Mouse (Mus musculus) gastrocnemius, adult 8-10 months (tissue): ENCODE measurements at regions not wholly inside any gene's neighbourhood (a gene's known extent, or its start where the extent isn't known, plus 50 kb on each side); places are given as distances from the start of the nearest gene placed in this dataset.

Experiments used
- DNase-seq, 2 experiments: peaks; one replicate each; pipeline ENCODE4 v3.0.0; 2022; ENCODE audit warnings: low spot score in 2 of 2

DNA sequence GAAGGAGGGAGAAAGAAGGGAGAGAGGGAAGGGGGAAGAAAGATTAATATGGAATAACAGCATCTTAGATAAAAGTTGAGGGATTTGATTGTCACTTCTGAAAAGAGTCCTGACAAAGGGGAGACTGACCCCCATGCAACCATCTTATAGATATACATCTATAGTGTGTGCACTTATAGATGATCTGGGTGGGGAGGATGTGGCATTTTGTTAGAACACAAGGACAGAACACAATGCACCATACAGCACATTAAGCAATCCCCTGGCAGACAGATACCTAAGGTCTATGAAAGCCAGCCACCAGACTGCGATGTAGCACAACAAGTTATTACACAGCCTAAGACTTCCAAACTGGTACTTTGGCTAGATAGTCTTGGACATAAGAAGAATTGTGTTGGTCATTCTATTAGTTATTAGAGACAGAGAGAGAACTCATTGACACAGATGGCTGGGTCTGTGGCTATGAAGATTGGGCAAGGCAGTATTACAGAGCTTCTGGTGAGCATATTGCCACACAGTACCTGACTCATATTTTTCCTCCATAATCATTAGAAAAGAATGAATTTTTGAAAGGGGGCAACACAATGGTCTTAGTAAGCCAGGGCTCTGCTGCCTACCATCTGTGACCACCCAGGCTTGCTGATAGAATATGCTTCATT is 126.3 kb upstream of the Itgb1 start:
- DNase-seq: no peak

DNA sequence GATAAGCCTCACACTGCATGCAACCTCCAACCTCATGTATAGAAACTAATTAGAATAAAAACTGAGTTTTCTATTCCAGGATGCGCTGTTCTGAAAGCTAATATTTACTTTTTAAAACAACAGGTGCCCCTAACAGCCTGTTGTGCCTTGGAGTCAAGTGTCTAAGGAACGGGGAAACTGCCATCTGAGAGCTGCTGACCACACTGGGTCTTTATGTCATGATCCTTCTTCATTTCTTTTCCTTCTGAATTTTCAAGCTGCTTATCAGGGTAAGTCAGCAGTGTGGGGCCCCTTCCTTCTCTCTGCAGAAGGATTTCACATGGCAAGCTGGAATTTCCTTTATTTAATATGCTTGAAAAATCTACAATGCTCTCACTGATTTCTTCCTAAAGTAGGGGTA is 125.0 kb upstream of the Itgb1 start:
- no peak for DNase-seq

DNA sequence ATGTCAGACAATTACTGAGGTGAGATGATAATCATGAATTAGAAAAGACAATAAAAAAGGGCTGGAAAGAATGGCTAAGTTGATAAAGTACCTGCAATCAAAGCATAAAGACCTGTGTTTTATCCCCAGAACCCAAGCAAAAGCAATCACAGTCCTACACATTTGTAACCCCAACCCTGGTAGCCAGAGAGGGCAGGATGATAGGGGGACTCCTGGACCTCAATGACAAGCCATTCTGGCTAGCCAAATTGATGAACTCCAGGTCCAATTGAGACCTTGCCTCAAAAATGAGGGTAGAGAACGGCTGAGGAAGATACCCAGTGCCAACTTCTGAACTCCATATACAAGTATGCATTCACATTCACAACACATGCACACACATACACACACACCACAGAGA is 124.4 kb upstream of the Itgb1 start:
- no peak for DNase-seq

DNA sequence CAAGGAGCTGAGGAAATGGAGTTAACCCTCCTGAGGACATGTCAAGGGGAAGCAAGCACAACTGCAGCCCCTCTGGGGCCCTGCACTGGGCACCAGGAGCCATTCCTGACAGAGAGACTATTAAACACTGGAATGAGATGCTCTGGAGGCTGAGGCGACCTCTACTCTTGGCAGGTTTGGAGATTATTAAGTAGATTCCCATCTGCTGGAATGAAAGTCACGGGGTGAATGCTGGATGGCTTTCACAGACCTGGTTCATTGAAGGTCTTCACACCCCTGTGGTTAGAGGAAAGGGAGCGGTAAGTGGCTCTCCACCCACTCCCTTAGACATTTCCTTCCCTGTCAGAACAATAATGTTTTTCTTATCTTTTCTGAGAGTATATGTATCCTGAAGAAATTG is 122.8 kb upstream of the Itgb1 start:
- peak in 1 of 2 experiments; percentile 11 for DNase-seq

DNA sequence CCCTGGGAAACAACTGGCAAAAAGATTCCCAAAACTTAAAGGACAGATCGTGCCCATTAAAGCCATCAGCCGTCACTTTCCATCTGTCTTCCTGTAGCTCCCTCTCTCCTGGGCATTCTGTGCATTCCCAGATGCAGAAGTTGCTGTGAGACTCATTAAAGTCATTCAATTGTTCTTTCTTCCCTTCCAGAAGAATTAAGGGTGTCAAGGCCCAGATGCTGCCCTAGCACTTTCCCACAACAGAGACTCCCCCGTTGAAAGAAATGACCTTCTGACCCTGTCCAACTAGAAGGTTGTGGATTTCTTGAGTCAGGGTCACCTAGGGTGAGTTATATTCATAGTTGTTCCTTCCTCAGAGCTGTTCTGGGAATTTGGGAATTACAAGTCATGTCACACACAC is 121.7 kb upstream of the Itgb1 start:
- no peak for DNase-seq

DNA sequence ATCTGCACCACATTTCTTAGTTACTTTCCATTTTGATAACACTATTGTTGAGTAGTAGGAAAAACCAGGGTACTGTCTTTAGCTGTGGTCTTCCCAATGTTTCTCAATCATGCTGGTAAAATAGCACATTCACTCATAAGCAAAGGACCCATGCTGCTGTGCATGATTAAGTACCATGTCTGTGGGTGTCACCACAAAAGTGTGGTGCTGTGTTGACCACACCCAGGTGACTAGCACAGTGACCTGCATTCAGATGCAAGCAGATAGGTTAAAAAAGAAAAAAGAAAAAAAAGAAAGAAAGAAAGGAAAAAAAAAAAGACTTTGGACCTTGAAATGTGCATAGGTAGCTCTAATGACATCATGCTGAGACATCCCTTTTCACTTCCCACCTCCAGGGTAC is 113.2 kb upstream of the Itgb1 start:
- DNase-seq: no peak

DNA sequence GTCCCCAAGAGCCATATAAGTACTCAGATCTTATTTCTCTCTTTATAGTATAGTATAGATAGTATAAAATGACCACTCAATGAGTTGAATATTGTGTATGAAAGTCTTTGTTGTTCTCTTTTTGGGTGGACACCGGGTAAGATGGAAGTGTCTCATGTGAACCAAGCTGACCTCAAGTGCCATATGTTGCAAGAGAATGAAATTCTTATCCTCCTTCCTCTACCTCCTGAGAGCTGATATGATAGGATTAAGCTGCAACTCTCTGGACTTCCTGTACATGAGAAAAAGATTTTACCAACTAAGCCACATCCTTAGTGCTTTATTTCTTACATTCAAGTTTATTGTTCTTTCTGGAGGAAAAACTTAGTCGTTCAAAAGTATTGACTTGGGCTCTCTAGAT is 91.3 kb upstream of the Itgb1 start:
- no peak for DNase-seq

DNA sequence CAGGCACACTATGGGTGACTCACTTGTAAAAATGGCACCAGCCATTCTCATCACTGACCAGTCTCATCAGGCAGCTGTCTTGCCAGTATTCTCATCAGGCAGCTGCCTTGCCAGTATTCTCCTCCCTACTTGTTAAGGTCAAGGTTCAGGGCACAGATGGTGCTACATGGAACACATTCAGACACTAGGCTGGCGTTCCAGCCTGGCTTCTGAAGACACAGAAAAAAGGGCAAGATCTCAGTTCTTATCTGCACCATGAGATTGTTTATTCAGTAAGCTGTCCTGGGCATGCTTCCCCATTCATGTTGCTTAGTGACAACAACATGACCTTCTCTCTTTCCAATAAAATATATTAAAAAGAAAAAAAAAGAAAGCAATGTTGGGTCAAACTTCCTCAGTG is 90.7 kb upstream of the Itgb1 start:
- DNase-seq: peak; percentile 9 to 21

DNA sequence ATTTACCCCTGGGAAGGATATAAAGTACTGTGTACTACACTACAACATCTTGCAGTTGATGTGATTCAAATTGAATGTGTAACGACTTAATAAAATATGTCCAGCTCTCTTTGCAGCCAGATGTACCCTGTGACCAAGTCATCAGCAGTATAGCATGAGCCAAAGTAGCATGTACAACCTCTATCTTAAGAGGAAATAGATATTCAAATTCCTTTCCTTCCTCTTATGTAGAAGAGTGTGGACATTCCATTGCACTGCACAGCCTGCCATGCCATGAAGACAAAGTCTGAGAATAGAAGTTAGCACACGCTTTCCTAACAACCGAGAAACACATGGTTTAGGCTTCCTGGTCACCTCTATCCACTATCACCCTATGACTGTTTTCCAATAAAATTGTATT is 79.9 kb upstream of the Itgb1 start:
- DNase-seq: no peak

DNA sequence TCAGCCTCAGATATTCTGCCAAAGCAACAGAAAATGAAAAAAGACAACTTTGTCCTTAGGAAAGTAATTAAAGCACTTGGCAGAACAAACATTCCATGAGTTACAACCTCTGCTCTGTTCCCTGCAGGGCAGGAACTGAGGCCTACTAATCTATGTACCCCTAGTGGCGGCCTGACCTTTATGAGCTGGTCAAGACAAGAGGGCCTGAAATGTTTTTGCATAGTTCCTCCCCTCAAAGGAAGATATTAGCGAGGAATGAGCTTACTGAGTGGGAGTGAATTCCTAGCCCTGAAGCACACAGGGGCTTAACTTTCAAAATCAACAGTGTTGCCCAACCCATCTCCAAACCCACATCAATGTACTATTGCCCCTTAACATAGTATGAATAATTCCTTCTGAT is 76.6 kb upstream of the Itgb1 start:
- DNase-seq: no peak

DNA sequence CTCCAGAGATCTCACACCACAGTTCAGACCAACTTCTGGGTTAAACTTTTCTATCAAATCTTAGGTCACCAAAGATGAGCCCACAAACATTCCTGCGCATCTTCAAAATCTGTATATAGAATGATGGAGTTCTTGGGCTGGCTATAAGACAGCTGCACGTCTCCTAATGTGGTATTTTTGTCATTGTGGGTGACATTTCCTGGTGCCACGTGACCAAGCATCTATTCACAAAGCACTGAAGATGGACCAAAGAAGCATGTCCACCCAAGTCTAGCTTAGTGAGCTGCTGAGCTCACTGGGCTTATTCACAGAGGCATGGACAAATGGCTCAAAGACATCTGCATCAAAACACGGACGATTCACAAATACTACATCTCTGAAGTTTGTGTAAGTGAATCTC is 72.8 kb upstream of the Itgb1 start:
- no peak for DNase-seq

DNA sequence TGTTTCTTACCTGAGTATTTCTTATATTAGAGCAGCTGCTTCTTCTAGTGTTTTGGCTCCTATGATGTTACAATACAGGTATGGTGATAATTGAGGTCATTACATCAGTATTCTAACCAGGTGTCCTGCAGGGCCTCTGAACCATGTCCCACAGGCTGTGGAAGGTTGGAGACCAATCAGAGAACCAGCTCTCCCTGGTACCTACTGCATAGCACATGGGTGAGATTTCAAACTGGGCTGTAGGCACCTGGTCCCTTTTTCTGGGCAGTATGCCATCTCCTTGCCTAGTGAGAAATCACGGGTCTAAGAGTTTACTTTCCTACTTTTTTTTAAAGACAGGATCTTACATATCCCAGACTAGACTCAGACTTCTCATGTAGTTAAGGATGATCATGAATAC is 67.6 kb upstream of the Itgb1 start:
- DNase-seq: no peak

DNA sequence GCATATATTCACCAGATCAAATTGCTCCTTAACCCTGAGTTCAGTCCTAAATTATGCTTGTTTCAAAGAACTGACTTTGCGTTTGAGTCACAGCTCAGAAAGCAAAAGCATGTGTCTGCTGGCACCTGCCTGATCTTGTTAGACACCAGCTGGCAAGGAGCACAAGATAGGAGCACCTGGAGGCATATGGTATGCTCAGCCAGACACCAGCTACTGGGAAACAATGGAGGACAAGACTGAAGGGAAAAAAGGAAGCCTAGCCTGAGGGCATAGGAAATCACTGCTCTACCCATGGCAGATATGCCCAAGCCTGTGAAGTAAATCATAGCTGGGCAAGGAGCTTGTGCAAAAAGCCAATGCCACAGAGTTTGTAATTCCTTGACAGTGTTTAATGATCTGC is 66.4 kb upstream of the Itgb1 start:
- no peak for DNase-seq
